Mouse (Mus musculus): ENCODE data around the gene Tsc22d3. TPM values are rescaled to one million over a fixed set of nuclear protein-coding genes. Genes with fewer than 3 reads are reported as not detected.
"Not testable (repeated sequence)": the region's sequence is repeated elsewhere in the genome, so short reads cannot be mapped to it uniquely, and the experiment has no call there.

Gene Tsc22d3
- polyA plus RNA-seq, 1 experiment from 2014 or later: 139 TPM

GRCm38 (mm10) chrX:140501401-140502301 lies 98.8 kb downstream of the Tsc22d3 start:
- H3K4me3 ChIP-seq: no peak overlapping the region
- no peaks in the 10 kb centered on the region for H3K27me3 ChIP-seq (ENCODE audit: insufficient read depth, poor library complexity, severe bottlenecking)
- no peaks in the 10 kb centered on the region for H3K36me3 ChIP-seq
- no peaks in the 10 kb centered on the region for H3K9me3 ChIP-seq
- no peak overlapping the region for H3K27ac ChIP-seq
- 40% methylated on average over 9 of the region's 9 CpGs for WGBS
- peaks cover 6% of the 10 kb centered on the region; the same call in 1 of the 2 replicates for H3K4me1 ChIP-seq
- no peak for DNase-seq (ENCODE audit: low spot score)

- DNase-seq (ENCODE audit: low spot score): no peak
- no peaks in the 10 kb centered on the region for H3K36me3 ChIP-seq
- no peak overlapping the region for H3K4me3 ChIP-seq
- no peak overlapping the region for H3K27ac ChIP-seq
- H3K4me1 ChIP-seq: no peaks in the 10 kb centered on the region
- whole genome bisulfite sequencing: 66% methylated on average over 5 of the region's 5 CpGs
- H3K27me3 ChIP-seq (ENCODE audit: insufficient read depth, poor library complexity, severe bottlenecking): no peaks in the 10 kb centered on the region
- no peaks in the 10 kb centered on the region for H3K9me3 ChIP-seq
These were observed 100.2 kb downstream of the Tsc22d3 start for GRCm38 (mm10) chrX:140500306-140500705.

- H3K4me1 ChIP-seq; H3K27me3 ChIP-seq (ENCODE audit: insufficient read depth, poor library complexity, severe bottlenecking); H3K36me3 ChIP-seq; H3K4me3 ChIP-seq; H3K9me3 ChIP-seq; H3K27ac ChIP-seq; DNase-seq (ENCODE audit: low spot score): not testable (repeated sequence)
- 47% methylated on average over 4 of the region's 4 CpGs for WGBS
These were observed 102.0 kb downstream of the Tsc22d3 start for GRCm38 (mm10) chrX:140498431-140498830.

- Histone ChIP-seq H3K36me3 (no peaks in the 10 kb centered on the region), H3K27me3 (ENCODE audit: insufficient read depth, poor library complexity, severe bottlenecking) (0 out of 2 replicates have a peak, but pooled peaks cover 6% of the 10 kb centered on the region), H3K4me1 (no peaks in the 10 kb centered on the region), H3K27ac (no peak overlapping the region), H3K9me3 (no peaks in the 10 kb centered on the region), H3K4me3 (no peak overlapping the region)
- no peak for DNase-seq (ENCODE audit: low spot score)
- 72% methylated on average over 6 of the region's 6 CpGs for WGBS
These were observed 106.3 kb downstream of the Tsc22d3 start for GRCm38 (mm10) chrX:140494170-140494569.

- Histone ChIP-seq H3K9me3 (no peaks in the 10 kb centered on the region), H3K36me3 (no peaks in the 10 kb centered on the region), H3K4me1 (no peaks in the 10 kb centered on the region), H3K27me3 (ENCODE audit: insufficient read depth, poor library complexity, severe bottlenecking) (peaks cover 8% of the 10 kb centered on the region; the same call in 1 of the 2 replicates), H3K4me3 (no peak overlapping the region), H3K27ac (no peak overlapping the region)
- 58% methylated on average over 7 of the region's 7 CpGs for WGBS
- DNase-seq (ENCODE audit: low spot score): no peak
These were observed 106.9 kb downstream of the Tsc22d3 start for GRCm38 (mm10) chrX:140493527-140494029.

GRCm38 (mm10) chrX:140491884-140492571 lies 108.4 kb downstream of the Tsc22d3 start:
- 54% methylated on average over 10 of the region's 10 CpGs for WGBS
- Histone ChIP-seq H3K36me3 (no peaks in the 10 kb centered on the region), H3K4me1 (no peaks in the 10 kb centered on the region), H3K4me3 (no peak overlapping the region), H3K27me3 (ENCODE audit: insufficient read depth, poor library complexity, severe bottlenecking) (peaks cover 11% of the 10 kb centered on the region; the same call in 1 of the 2 replicates), H3K9me3 (no peaks in the 10 kb centered on the region), H3K27ac (no peak overlapping the region)
- DNase-seq (ENCODE audit: low spot score): no peak

- no peaks in the 10 kb centered on the region for H3K4me1 ChIP-seq
- no peak for DNase-seq (ENCODE audit: low spot score)
- no peaks in the 10 kb centered on the region for H3K36me3 ChIP-seq
- H3K27ac ChIP-seq: no peak overlapping the region
- H3K4me3 ChIP-seq: no peak overlapping the region
- H3K9me3 ChIP-seq: no peaks in the 10 kb centered on the region
- H3K27me3 ChIP-seq (ENCODE audit: insufficient read depth, poor library complexity, severe bottlenecking): peaks cover 11% of the 10 kb centered on the region; the same call in 1 of the 2 replicates
- WGBS: 78% methylated on average over 3 of the region's 3 CpGs
These were observed 110.3 kb downstream of the Tsc22d3 start for GRCm38 (mm10) chrX:140490203-140490602.

Other genes starting within 250 kb of the Tsc22d3 start
- 61.1 and 74.9 TPM in 2 replicates for gene Prps1, start 144.0 kb downstream of the Tsc22d3 start, polyA plus RNA-seq (2016; fragmentation: Nextera tagmentation; extraction: Ambion mirVana)
- gene Mid2, start 63.9 kb upstream of the Tsc22d3 start, polyA plus RNA-seq (2016; fragmentation: Nextera tagmentation; extraction: Ambion mirVana): 6.5 and 12.9 TPM in 2 replicates
- gene Tex13b, start 212.8 kb upstream of the Tsc22d3 start, polyA plus RNA-seq (2016; fragmentation: Nextera tagmentation; extraction: Ambion mirVana): not detected in 2 replicates

All from heart, embryonic 10.5 days (tissue).